Mouse (Mus musculus): ENCODE measurements at regions not wholly inside any gene's neighbourhood (a gene's known extent, or its start where the extent isn't known, plus 50 kb on each side); places are given as distances from the start of the nearest gene placed in this dataset.

GRCm38 (mm10) chr15:72379291-72379690 is 1455.1 kb upstream of the Gm6569 start:
- no peak for TF ChIP-seq EP300 (IDR thresholded peaks at IDR 0.05; ENCODE audit: insufficient read depth, low read depth, low read length)
- TF ChIP-seq POLR2A (IDR thresholded peaks at IDR 0.05; ENCODE audit: insufficient read depth, low read depth, low read length) = no peak
- TF ChIP-seq CTCF (IDR thresholded peaks at IDR 0.05) = no peak

All from heart, adult 2 months (tissue).